Mouse (Mus musculus) forebrain, embryonic 11.5 days (tissue): ENCODE results near the gene Abhd14b. TPM values are rescaled to one million over a fixed set of nuclear protein-coding genes. Genes with fewer than 3 reads are reported as not detected.
A peak's percentile ranks its signal among the peaks of the same experiment; 100 is the strongest.

Source experiments
- ATAC-seq: fragments of 200-750 bp; cut with Nextera tagmentation; replicated peaks from 2 replicates; pipeline ENCODE4 v1.8.0; 2017; ENCODE audit warnings: moderate TSS enrichment; ENCODE audit not compliant: low FRiP score
- DNase-seq: peaks from one replicate; pipeline ENCODE4 v3.0.0-alpha.2; 2017; ENCODE audit warnings: low spot score
- H3K27ac ChIP-seq: fragments of 300-500 bp; sonication (generic); 2 replicates; pipeline ENCODE4 v1.5.1; 2014; ENCODE audit warnings: low read depth, low read length
- H3K27me3 ChIP-seq: fragments of 300-500 bp; sonication (generic); 2 replicates; pipeline ENCODE4 v1.6.1; 2014; ENCODE audit warnings: mild to moderate bottlenecking, low read length, mixed read lengths; ENCODE audit not compliant: control insufficient read depth, insufficient read depth
- H3K36me3 ChIP-seq: fragments of 300-500 bp; sonication (generic); 2 replicates; pipeline ENCODE4 v1.6.1; 2014; ENCODE audit warnings: mild to moderate bottlenecking, low read length, moderate library complexity, mixed read lengths; ENCODE audit not compliant: control insufficient read depth, insufficient read depth
- H3K4me1 ChIP-seq: fragments of 300-500 bp; sonication (generic); replicated peaks from 2 replicates; pipeline ENCODE4 v1.6.1; 2014; ENCODE audit warnings: low read length, mixed read lengths; ENCODE audit not compliant: control insufficient read depth, insufficient read depth
- H3K4me2 ChIP-seq: fragments of 300-500 bp; sonication (generic); 2 replicates; pipeline ENCODE4 v1.6.1; 2014; ENCODE audit warnings: low read depth, mild to moderate bottlenecking, low read length, moderate library complexity, mixed read lengths; ENCODE audit not compliant: severe bottlenecking
- H3K4me3 ChIP-seq: fragments of 300-500 bp; sonication (generic); 2 replicates; pipeline ENCODE4 v1.5.1; 2014; ENCODE audit warnings: low read depth, low read length
- H3K9ac ChIP-seq: fragments of 300-500 bp; sonication (generic); 2 replicates; pipeline ENCODE4 v1.6.1; 2014; ENCODE audit warnings: low read length
- H3K9me3 ChIP-seq: fragments of 300-500 bp; sonication (generic); 2 replicates; pipeline ENCODE4 v1.6.1; 2016; ENCODE audit warnings: low read length, mixed read lengths; ENCODE audit not compliant: control insufficient read depth
- WGBS: fragments of 180-500 bp; shearing (Covaris S2); extraction: QIAGEN DNeasy Blood & Tissue Kit; methylation state at CpG from one replicate; pipeline ENCODE4 v1.1.7; 2014; 5-methylcytosine and 5-hydroxymethylcytosine counted together
- polyA plus RNA-seq: library from polyadenylated mRNA; unstranded; fragments of >200 nt; fragmentation: Nextera tagmentation; extraction: Ambion mirVana; gene quantifications from 2 replicates; pipeline ENCODE4 v1.2.1, GENCODE M21; 2014

Gene Abhd14b
- polyA plus RNA-seq, 1 experiment from 2014 or later: 4.7 TPM

- Histone ChIP-seq H3K4me3 (peak within 1 kb of the TSS; percentile 39), H3K27ac (peak within 1 kb of the TSS; percentile 21; the same call in 1 of the 2 replicates), H3K4me1 (peaks cover 16% of the 10 kb centered on the region), H3K9ac (peak within 1 kb of the TSS; percentile 67), H3K36me3 (peaks cover 16% of the 10 kb centered on the region), H3K27me3 (peaks cover 5% of the 10 kb centered on the region; the same call in 1 of the 2 replicates), H3K4me2 (peak within 1 kb of the TSS; percentile 92), H3K9me3 (no peaks in the 10 kb centered on the region)
- DNase-seq (no peak), ATAC-seq (peak; percentile 9; the same call in 1 of the 2 replicates)
- WGBS: 33% methylated on average over 26 of the region's 26 CpGs
Measured at GRCm38 (mm10) chr9:106465571-106466200, 18.4 kb downstream of the Abhd14b start, which contains the start of gene Gpr62. Gpr62 (minus strand) TSS chr9:106465938.

GRCm38 (mm10) chr9:106466721-106467120 lies 19.5 kb downstream of the Abhd14b start:
- H3K27ac ChIP-seq: no peak overlapping the region
- no peak overlapping the region for H3K9ac ChIP-seq
- DNase-seq (no peak), ATAC-seq (no peak)
- H3K27me3 ChIP-seq: peaks cover 5% of the 10 kb centered on the region; the same call in 1 of the 2 replicates
- peaks cover 12% of the 10 kb centered on the region for H3K36me3 ChIP-seq
- H3K9me3 ChIP-seq: no peaks in the 10 kb centered on the region
- no peak overlapping the region for H3K4me2 ChIP-seq
- WGBS: 85% methylated on average over 6 of the region's 6 CpGs
- H3K4me1 ChIP-seq: peaks cover 19% of the 10 kb centered on the region
- no peak overlapping the region for H3K4me3 ChIP-seq

- ATAC-seq (no peak), DNase-seq (no peak)
- Histone ChIP-seq H3K27ac (no peak overlapping the region), H3K4me2 (no peak overlapping the region), H3K9me3 (no peaks in the 10 kb centered on the region), H3K27me3 (peaks cover 5% of the 10 kb centered on the region; the same call in 1 of the 2 replicates), H3K9ac (no peak overlapping the region), H3K36me3 (peaks cover 9% of the 10 kb centered on the region), H3K4me3 (no peak overlapping the region), H3K4me1 (peaks cover 21% of the 10 kb centered on the region)
- WGBS: 92% methylated on average over 7 of the region's 7 CpGs
Measured at GRCm38 (mm10) chr9:106467746-106468145, 20.5 kb downstream of the Abhd14b start.

- H3K9me3 ChIP-seq: no peaks in the 10 kb centered on the region
- H3K36me3 ChIP-seq: 0 out of 2 replicates have a peak, but pooled peaks cover 2% of the 10 kb centered on the region
- 83% methylated on average over 6 of the region's 6 CpGs for WGBS
- no peak overlapping the region for H3K4me3 ChIP-seq
- no peak overlapping the region for H3K27ac ChIP-seq
- no peak overlapping the region for H3K4me2 ChIP-seq
- peaks cover 5% of the 10 kb centered on the region; the same call in 1 of the 2 replicates for H3K27me3 ChIP-seq
- H3K4me1 ChIP-seq: peaks cover 20% of the 10 kb centered on the region
- H3K9ac ChIP-seq: no peak overlapping the region
- no peak for DNase-seq
- ATAC-seq: no peak
Measured at GRCm38 (mm10) chr9:106469317-106469716, 22.1 kb downstream of the Abhd14b start.

GRCm38 (mm10) chr9:106469776-106470175 lies 22.5 kb downstream of the Abhd14b start:
- Histone ChIP-seq H3K36me3 (0 out of 2 replicates have a peak, but pooled peaks cover 2% of the 10 kb centered on the region), H3K4me2 (no peak overlapping the region), H3K27ac (no peak overlapping the region), H3K4me3 (no peak overlapping the region), H3K4me1 (peaks cover 15% of the 10 kb centered on the region), H3K9ac (no peak overlapping the region), H3K27me3 (peaks cover 3% of the 10 kb centered on the region; the same call in 1 of the 2 replicates), H3K9me3 (no peaks in the 10 kb centered on the region)
- DNase-seq (no peak), ATAC-seq (no peak)
- WGBS: 66% methylated on average over 9 of the region's 9 CpGs

- Histone ChIP-seq H3K9ac (no peak overlapping the region), H3K4me3 (no peak overlapping the region), H3K4me1 (peaks cover 8% of the 10 kb centered on the region), H3K27ac (no peak overlapping the region), H3K27me3 (no peaks in the 10 kb centered on the region), H3K36me3 (no peaks in the 10 kb centered on the region), H3K9me3 (no peaks in the 10 kb centered on the region), H3K4me2 (no peak overlapping the region)
- no peak for DNase-seq
- 63% methylated on average over 14 of the region's 14 CpGs for WGBS
- ATAC-seq: no peak
Measured at GRCm38 (mm10) chr9:106470991-106471750, 23.9 kb downstream of the Abhd14b start.

- H3K9ac ChIP-seq: peak overlapping the region; percentile 1; the same call in 1 of the 2 replicates
- DNase-seq: peak; percentile 73
- H3K9me3 ChIP-seq: no peaks in the 10 kb centered on the region
- no peak overlapping the region for H3K4me2 ChIP-seq
- peaks cover 11% of the 10 kb centered on the region for H3K4me1 ChIP-seq
- WGBS: 14% methylated on average over 5 of the region's 5 CpGs
- no peak overlapping the region for H3K4me3 ChIP-seq
- H3K36me3 ChIP-seq: no peaks in the 10 kb centered on the region
- no peaks in the 10 kb centered on the region for H3K27me3 ChIP-seq
- H3K27ac ChIP-seq: no peak overlapping the region
- no peak for ATAC-seq
Measured at GRCm38 (mm10) chr9:106471892-106472291, 24.6 kb downstream of the Abhd14b start.

GRCm38 (mm10) chr9:106472321-106472720 lies 25.1 kb downstream of the Abhd14b start:
- ATAC-seq (no peak), DNase-seq (no peak)
- no peaks in the 10 kb centered on the region for H3K27me3 ChIP-seq
- H3K4me2 ChIP-seq: no peak overlapping the region
- no peak overlapping the region for H3K9ac ChIP-seq
- H3K4me3 ChIP-seq: no peak overlapping the region
- H3K27ac ChIP-seq: no peak overlapping the region
- 66% methylated on average over 4 of the region's 4 CpGs for WGBS
- no peaks in the 10 kb centered on the region for H3K36me3 ChIP-seq
- H3K9me3 ChIP-seq: no peaks in the 10 kb centered on the region
- H3K4me1 ChIP-seq: peaks cover 11% of the 10 kb centered on the region
